Mouse (Mus musculus): ENCODE measurements around the gene Smc5. TPM values are rescaled to one million over a fixed set of nuclear protein-coding genes. Genes with fewer than 3 reads are reported as not detected.
A peak's percentile ranks its signal among the peaks of the same experiment; 100 is the strongest.

The Smc5 gene
- polyA plus RNA-seq, 1 experiment = 107 TPM

- TF ChIP-seq POLR2A (IDR thresholded peaks at IDR 0.05; ENCODE audit: insufficient read depth, low read depth, low read length) (no peak), CTCF (IDR thresholded peaks at IDR 0.05; ENCODE audit: insufficient read depth, low read depth, low read length) (no peak)
- Histone ChIP-seq H3K27ac (ENCODE audit: insufficient read depth, low read depth, low read length) (no peak overlapping the region), H3K4me3 (ENCODE audit: insufficient read depth, low read depth, low read length) (no peak overlapping the region), H3K4me1 (ENCODE audit: control insufficient read depth, insufficient read depth, low read length) (peaks cover 2% of the 10 kb centered on the region)
- 70% methylated on average over 2 of the region's 2 CpGs for WGBS
Observed at GRCm38 (mm10) chr19:23175511-23175910, 98.2 kb downstream of the Smc5 start.

- no peak overlapping the region for H3K27ac ChIP-seq (ENCODE audit: insufficient read depth, low read depth, low read length)
- no peak for TF ChIP-seq CTCF (IDR thresholded peaks at IDR 0.05; ENCODE audit: insufficient read depth, low read depth, low read length)
- TF ChIP-seq POLR2A (IDR thresholded peaks at IDR 0.05; ENCODE audit: insufficient read depth, low read depth, low read length) = no peak
- WGBS = 86% methylated on average over 3 of the region's 3 CpGs
Observed at GRCm38 (mm10) chr19:23175090-23175489, 98.6 kb downstream of the Smc5 start.

GRCm38 (mm10) chr19:23171136-23171535 is 102.6 kb downstream of the Smc5 start:
- TF ChIP-seq CTCF (IDR thresholded peaks at IDR 0.05; ENCODE audit: insufficient read depth, low read depth, low read length) (no peak), POLR2A (IDR thresholded peaks at IDR 0.05; ENCODE audit: insufficient read depth, low read depth, low read length) (no peak)
- 85% methylated on average over 2 of the region's 2 CpGs for WGBS
- no peak overlapping the region for H3K27ac ChIP-seq (ENCODE audit: insufficient read depth, low read depth, low read length)
- H3K4me1 ChIP-seq (ENCODE audit: control insufficient read depth, insufficient read depth, low read length) = peaks cover 8% of the 10 kb centered on the region
- H3K4me3 ChIP-seq (ENCODE audit: insufficient read depth, low read depth, low read length) = no peak overlapping the region

More at GRCm38 (mm10) chr19:23175090-23175489, 98.6 kb downstream of the Smc5 start:
- Histone ChIP-seq H3K4me3 (ENCODE audit: insufficient read depth, low read depth, low read length) (no peak overlapping the region), H3K4me1 (ENCODE audit: control insufficient read depth, insufficient read depth, low read length) (peaks cover 4% of the 10 kb centered on the region)

- Histone ChIP-seq H3K4me3 (ENCODE audit: insufficient read depth, low read depth, low read length) (no peak overlapping the region), H3K27ac (ENCODE audit: insufficient read depth, low read depth, low read length) (no peak overlapping the region), H3K4me1 (ENCODE audit: control insufficient read depth, insufficient read depth, low read length) (peaks cover 10% of the 10 kb centered on the region)
- WGBS = 55% methylated on average over 5 of the region's 5 CpGs
- TF ChIP-seq CTCF (IDR thresholded peaks at IDR 0.05; ENCODE audit: insufficient read depth, low read depth, low read length) (no peak), POLR2A (IDR thresholded peaks at IDR 0.05; ENCODE audit: insufficient read depth, low read depth, low read length) (no peak)
Observed at GRCm38 (mm10) chr19:23170476-23170875, 103.2 kb downstream of the Smc5 start.

- WGBS = 91% methylated on average over 2 of the region's 2 CpGs
Observed at GRCm38 (mm10) chr19:23169659-23170050, 104.0 kb downstream of the Smc5 start.

GRCm38 (mm10) chr19:23168899-23169658 is 104.6 kb downstream of the Smc5 start:
- Histone ChIP-seq H3K27ac (ENCODE audit: insufficient read depth, low read depth, low read length) (peak overlapping the region; percentile 28; the same call in 1 of the 2 replicates), H3K4me1 (ENCODE audit: control insufficient read depth, insufficient read depth, low read length) (peaks cover 16% of the 10 kb centered on the region), H3K4me3 (ENCODE audit: insufficient read depth, low read depth, low read length) (no peak overlapping the region)
- TF ChIP-seq POLR2A (IDR thresholded peaks at IDR 0.05; ENCODE audit: insufficient read depth, low read depth, low read length) (no peak), CTCF (IDR thresholded peaks at IDR 0.05; ENCODE audit: insufficient read depth, low read depth, low read length) (no peak)
- 52% methylated on average over 5 of the region's 5 CpGs for WGBS

More at GRCm38 (mm10) chr19:23169659-23170050, 104.0 kb downstream of the Smc5 start:
- no peak for TF ChIP-seq CTCF (IDR thresholded peaks at IDR 0.05; ENCODE audit: insufficient read depth, low read depth, low read length)
- TF ChIP-seq POLR2A (IDR thresholded peaks at IDR 0.05; ENCODE audit: insufficient read depth, low read depth, low read length) = no peak
- no peak overlapping the region for H3K4me3 ChIP-seq (ENCODE audit: insufficient read depth, low read depth, low read length)
- H3K4me1 ChIP-seq (ENCODE audit: control insufficient read depth, insufficient read depth, low read length) = peaks cover 14% of the 10 kb centered on the region
- H3K27ac ChIP-seq (ENCODE audit: insufficient read depth, low read depth, low read length) = peak overlapping the region; percentile 28; the same call in 1 of the 2 replicates

GRCm38 (mm10) chr19:23166550-23167284 is 107.0 kb downstream of the Smc5 start:
- no peak overlapping the region for H3K27ac ChIP-seq (ENCODE audit: insufficient read depth, low read depth, low read length)

GRCm38 (mm10) chr19:23164651-23165240 is 109.0 kb downstream of the Smc5 start:
- WGBS = 77% methylated on average over 16 of the region's 16 CpGs
- peaks cover 41% of the 10 kb centered on the region for H3K4me1 ChIP-seq (ENCODE audit: control insufficient read depth, insufficient read depth, low read length)
- TF ChIP-seq POLR2A (IDR thresholded peaks at IDR 0.05; ENCODE audit: insufficient read depth, low read depth, low read length) = no peak
- no peak for TF ChIP-seq CTCF (IDR thresholded peaks at IDR 0.05; ENCODE audit: insufficient read depth, low read depth, low read length)
- no peak overlapping the region for H3K4me3 ChIP-seq (ENCODE audit: insufficient read depth, low read depth, low read length)
- no peak overlapping the region for H3K27ac ChIP-seq (ENCODE audit: insufficient read depth, low read depth, low read length)

More at GRCm38 (mm10) chr19:23166550-23167284, 107.0 kb downstream of the Smc5 start:
- TF ChIP-seq POLR2A (IDR thresholded peaks at IDR 0.05; ENCODE audit: insufficient read depth, low read depth, low read length) = no peak
- no peak for TF ChIP-seq CTCF (IDR thresholded peaks at IDR 0.05; ENCODE audit: insufficient read depth, low read depth, low read length)
- WGBS = 53% methylated on average over 11 of the region's 11 CpGs
- Histone ChIP-seq H3K4me3 (ENCODE audit: insufficient read depth, low read depth, low read length) (no peak overlapping the region), H3K4me1 (ENCODE audit: control insufficient read depth, insufficient read depth, low read length) (peaks cover 34% of the 10 kb centered on the region)

Measured in olfactory bulb, adult 2 months (tissue).